Mouse (Mus musculus) NIH3T3 (cell line): ENCODE data around the gene Cxcl12.

Experiments
- DNase-seq: peaks from one replicate; pipeline ENCODE4 v3.0.0-alpha.2; 2012; ENCODE audit warnings: low read depth

The Cxcl12 gene

GRCm38 (mm10) chr6:117168321-117169011 lies at the start of gene Cxcl12:
Cxcl12 (plus strand) TSS chr6:117168535.
- DNase-seq = peak; percentile 77

GRCm38 (mm10) chr6:117122074-117122473 lies 46.3 kb upstream of the Cxcl12 start:
- no peak for DNase-seq

- DNase-seq = no peak
Observed at GRCm38 (mm10) chr6:117126356-117126755, 42.0 kb upstream of the Cxcl12 start.

DNA sequence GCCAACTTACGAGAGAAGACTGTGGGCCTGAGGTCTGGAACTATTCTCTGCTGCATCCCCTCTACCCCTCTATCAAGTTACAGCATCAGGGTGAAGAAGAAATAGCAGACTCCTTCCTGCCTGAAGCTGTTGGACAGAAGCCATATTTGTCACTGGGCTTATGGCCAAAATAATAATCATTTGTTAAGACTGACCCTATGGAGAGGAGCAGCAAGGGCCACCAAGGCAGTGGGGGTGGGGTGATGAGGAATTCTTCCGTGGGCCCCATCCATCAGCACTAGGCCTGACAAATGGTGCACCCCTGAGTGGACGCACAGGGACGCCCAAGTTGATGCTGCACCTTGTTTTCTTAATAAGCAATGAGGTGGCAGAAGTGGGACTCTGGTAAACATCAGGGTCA lies 38.9 kb upstream of the Cxcl12 start:
- DNase-seq = peak; percentile 59

DNA sequence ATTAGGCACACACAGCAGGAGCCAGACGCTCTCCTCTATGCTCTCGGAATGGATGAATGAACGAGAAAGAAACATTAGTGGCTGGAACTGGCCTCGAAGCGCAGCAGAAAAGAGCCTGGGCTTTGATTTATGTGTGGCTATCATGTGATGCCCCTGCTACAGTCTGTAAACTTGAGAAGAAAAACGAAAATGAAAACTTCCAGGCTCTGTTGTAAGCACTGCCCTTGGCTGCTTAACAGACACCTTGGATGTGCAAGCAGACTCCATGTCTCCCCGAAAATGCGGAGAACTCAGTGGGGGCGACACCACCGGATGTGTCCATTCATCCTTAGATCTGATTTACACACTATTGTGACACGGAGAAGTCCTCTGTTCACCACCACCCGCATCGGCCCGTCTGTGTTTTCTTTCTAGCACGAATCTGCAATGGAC lies 37.6 kb upstream of the Cxcl12 start:
- DNase-seq = no peak

GRCm38 (mm10) chr6:117134526-117134925 lies 33.8 kb upstream of the Cxcl12 start:
- no peak for DNase-seq

DNA sequence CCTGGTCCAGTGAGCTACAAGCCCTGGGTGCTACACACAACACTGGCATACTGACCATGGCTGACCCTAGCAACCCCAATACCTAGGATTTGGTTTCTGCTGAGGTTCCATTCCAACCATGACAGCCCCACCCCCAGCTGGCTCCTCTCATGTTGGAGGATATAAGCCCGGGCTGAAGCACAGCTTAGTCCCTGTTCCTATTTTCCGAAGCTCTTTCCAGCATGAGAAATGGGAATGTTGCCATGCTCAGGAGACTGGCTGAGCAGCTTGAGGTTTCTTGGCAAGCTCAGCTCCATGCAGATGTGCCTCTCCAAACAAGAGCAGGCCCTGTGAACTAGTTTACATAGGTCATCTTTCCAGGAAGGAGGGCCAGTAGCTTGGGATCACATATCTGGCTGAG lies 30.6 kb upstream of the Cxcl12 start:
- peak; percentile 71 for DNase-seq

DNA sequence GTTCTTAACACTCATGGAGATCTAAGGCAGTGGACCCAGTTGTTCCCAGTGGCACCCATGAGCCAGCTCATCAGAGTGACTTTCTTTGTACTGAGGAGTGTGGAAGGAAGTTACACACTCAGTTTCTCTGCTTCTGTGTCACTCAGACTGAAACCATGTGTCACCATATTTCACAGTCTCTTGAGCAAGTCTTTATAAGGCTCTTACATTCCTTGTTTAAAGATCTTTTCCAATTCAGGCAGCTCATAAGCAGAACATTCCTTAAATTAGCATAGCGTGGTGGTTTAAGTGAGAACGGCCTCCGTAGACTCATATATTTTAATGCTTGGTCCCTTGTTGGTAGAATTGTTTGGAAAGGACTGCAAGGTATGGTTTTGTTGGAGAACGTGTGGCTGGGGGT lies 27.4 kb upstream of the Cxcl12 start:
- no peak for DNase-seq

DNA sequence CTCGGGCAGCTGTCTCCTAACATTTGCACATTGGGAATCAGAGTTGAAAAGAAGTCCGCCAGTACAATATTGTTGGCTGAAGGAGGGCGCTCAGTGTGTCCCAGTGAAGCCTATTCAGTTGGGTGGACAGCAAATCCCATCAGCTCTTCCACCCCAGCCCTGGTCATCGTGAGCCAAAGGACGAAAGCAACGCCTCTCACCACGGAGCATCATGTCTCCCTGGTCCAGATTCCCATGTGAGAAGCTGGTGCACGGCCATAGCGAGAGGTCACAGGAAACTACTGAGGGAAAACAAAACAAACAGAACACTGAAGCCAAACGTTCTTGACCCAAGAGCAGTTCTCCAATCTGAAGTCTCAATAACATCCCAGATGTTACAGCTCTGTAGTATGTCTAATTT lies 21.4 kb upstream of the Cxcl12 start:
- DNase-seq = no peak

GRCm38 (mm10) chr6:117151484-117152149 lies 16.7 kb upstream of the Cxcl12 start:
- no peak for DNase-seq

GRCm38 (mm10) chr6:117153046-117153445 lies 15.3 kb upstream of the Cxcl12 start:
- peak; percentile 59 for DNase-seq

DNA sequence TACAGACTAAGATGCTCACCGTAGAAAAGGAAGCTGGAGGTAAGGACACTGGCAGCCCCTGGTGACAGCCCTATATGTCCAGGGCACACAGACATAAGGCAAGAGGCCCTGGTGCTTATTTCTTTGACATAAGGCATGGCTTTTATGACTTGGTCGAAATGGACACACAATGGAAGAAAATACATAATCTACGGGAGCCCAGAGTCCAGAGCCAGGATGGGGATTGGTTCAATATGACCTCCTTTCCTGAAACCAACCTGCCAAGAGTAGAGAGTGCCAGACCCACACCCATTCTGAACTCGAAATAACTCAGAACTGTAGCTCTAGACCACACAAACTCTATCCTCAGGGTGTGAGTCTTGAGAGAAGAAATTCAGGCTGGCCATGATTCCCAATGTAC lies 11.5 kb upstream of the Cxcl12 start:
- no peak for DNase-seq

- peak; percentile 62 for DNase-seq
Observed at GRCm38 (mm10) chr6:117159710-117160690, 8.3 kb upstream of the Cxcl12 start.

DNA sequence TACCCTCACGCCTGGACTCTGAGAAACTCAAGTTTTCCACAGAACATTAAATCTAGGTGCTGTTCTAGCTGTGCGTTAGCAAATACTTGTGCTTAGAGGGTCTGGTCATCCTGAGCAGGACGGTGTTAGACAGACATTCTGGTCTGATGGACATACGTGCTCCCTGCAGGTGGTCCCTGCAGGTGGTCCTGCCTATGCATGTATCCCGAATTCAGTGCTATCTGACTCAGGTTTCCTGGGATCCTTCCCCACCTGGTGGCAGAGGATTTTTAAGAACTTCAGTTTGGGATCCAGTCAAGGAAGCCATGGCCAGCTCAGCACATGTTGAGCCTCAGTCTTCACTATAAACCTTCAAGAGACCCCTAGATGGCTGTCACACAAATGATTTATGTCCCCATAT lies 4.8 kb upstream of the Cxcl12 start:
- no peak for DNase-seq

DNA sequence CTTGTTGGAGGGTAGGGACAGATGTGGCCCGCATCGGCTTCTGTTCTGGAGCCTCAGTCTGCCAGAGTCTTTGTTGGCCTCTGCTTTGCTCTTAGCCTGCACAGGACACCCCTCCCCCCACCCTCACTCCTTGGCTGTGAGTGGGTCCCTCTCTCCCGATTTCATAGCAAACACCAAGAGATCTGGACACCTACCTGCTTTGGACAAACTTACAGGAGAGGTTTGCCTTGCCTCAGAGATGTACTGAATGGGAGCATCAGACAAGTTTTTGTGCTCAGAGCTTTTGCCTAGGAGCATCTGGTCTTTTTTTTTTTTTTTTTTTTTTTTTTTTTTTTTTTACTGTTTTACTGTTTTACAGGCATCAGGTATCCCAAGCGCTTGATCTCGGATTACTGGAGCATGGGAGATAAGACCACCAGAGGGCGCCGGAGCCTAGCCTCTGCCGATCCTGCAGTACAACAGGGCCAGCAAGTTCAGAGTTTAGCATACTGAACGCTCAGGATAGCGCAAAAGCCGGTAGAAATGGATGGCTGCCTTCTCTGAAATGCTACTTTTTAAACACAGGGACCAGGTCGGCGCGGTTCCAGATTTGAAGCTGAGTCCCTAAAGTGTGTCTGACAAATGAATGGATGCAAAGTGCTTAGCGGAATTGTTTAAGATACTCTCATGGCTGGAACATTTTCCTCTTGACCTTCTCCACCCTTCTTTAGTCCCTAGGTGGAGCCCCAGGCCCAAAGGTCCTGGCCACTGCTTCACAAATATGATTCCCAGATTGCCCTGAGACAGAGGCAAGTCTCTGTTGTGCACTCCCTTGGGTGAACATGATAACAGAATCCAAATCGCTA lies 1.5 kb upstream of the Cxcl12 start:
- peak; percentile 93 for DNase-seq

DNA sequence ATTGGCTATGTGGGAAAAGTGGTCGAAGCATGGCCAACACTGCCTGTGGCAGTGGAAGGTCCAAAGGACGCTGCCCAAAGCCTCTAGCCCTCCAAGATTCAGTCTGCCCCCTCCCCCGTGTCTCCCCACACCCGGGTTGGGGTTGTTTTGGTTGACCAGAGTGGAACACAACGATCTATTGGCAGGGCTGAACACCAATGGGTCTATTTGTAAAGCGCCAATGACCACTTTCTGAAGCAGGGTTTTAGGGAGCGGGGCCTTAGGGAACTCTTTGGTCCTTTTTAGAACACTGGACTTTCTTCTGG lies 957 bp upstream of the Cxcl12 start:
- no peak for DNase-seq

DNA sequence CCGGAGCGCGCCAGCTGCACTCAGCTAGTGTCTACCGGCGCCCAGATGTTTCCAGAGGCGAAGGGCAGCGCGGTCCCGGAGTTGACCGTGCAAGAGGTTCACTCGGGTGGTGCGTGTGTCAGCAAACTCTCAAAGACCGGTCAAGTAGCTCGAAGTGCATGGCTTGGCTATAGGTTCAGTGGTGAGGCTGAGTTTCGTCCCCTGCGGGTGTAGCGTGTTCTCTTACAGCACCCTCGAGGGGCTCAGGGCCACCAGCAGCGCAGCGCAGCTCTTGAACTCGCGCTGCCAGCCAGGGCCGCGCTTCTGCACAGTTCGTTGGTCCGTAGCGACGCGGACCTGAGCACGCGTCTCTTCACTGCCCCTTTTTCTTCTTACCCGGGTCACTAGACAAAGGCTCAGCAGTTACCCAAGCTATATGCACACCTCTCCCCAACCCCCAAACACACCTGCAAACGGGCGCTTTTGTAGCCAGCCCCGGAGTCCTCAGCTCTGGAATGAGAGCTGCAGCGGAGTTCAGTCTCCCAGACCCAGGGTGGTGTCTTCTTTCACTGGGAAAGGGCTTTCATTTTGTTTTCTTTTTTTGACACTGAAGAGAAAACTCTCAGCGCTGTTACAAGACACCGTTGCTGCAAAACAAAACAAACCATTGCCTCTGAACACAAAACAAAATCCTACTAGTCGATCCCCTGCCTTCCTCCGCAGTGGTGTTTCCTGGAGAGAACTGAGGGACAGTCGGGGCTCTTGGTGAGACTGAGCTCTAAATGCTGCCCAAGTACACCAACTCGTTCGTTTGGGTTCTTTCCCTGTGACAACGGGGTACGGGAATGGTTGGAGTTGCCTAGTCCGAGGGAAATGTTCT lies 945 bp downstream of the Cxcl12 start:
- peak; percentile 48 for DNase-seq

GRCm38 (mm10) chr6:117169910-117170747 lies 1.8 kb downstream of the Cxcl12 start:
- no peak for DNase-seq

DNA sequence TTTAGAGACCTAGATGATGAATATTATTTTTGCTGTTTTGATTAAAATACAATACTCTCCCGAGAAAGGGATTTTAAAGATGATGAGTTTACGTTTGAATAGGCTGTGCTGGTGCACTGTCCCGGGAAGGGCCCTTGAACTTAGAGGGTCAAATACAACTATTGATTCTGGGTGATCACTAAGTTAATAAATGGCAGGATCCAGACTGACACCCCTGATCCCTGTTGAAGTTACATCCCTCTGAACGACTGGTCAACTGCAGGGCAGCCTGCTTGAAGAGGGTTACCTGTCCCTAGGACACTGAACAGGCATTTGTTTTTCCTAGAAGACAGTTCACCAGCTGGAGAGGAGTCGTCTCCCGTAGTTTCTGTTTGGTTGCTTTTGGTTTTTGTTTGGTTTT lies 4.0 kb downstream of the Cxcl12 start:
- DNase-seq = no peak

- peak; percentile 89 for DNase-seq
Observed at GRCm38 (mm10) chr6:117173876-117174275, 5.5 kb downstream of the Cxcl12 start.
